Mouse (Mus musculus) midbrain, embryonic 11.5 days (tissue): ENCODE measurements at regions not wholly inside any gene's neighbourhood (a gene's known extent, or its start where the extent isn't known, plus 50 kb on each side); places are given as distances from the start of the nearest gene placed in this dataset.
"Not testable (repeated sequence)": the region's sequence is repeated elsewhere in the genome, so short reads cannot be mapped to it uniquely, and the experiment has no call there.

Experiments
- ATAC-seq: fragments of 200-750 bp; cut with Nextera tagmentation; 2 replicates; pipeline ENCODE4 v1.8.0; 2017; ENCODE audit warnings: moderate TSS enrichment, moderate library complexity; ENCODE audit not compliant: low FRiP score
- DNase-seq: peaks from one replicate; pipeline ENCODE4 v3.0.0; 2015; ENCODE audit warnings: low spot score; ENCODE audit errors: missing footprints
- H3K27ac ChIP-seq: fragments of 300-500 bp; sonication (generic); 2 replicates; pipeline ENCODE4 v1.5.1; 2014; ENCODE audit warnings: low read depth, low read length
- H3K27me3 ChIP-seq: fragments of 300-500 bp; sonication (generic); 2 replicates; pipeline ENCODE4 v1.6.1; 2014; ENCODE audit warnings: mild to moderate bottlenecking, low read length, moderate library complexity, mixed read lengths; ENCODE audit not compliant: control insufficient read depth, insufficient read depth
- H3K36me3 ChIP-seq: fragments of 300-500 bp; sonication (generic); 2 replicates; pipeline ENCODE4 v1.6.1; 2014; ENCODE audit warnings: mild to moderate bottlenecking, low read length, moderate library complexity, mixed read lengths; ENCODE audit not compliant: control insufficient read depth, insufficient read depth
- H3K4me1 ChIP-seq: fragments of 300-500 bp; sonication (generic); 2 replicates; pipeline ENCODE4 v1.6.1; 2014; ENCODE audit warnings: low read length; ENCODE audit not compliant: control insufficient read depth, insufficient read depth
- H3K4me2 ChIP-seq: fragments of 300-500 bp; sonication (generic); 2 replicates; pipeline ENCODE4 v1.6.1; 2014; ENCODE audit warnings: mild to moderate bottlenecking, moderate library complexity
- H3K4me3 ChIP-seq: fragments of 300-500 bp; sonication (generic); 2 replicates; pipeline ENCODE4 v1.5.1; 2014; ENCODE audit warnings: low read depth, low read length
- H3K9ac ChIP-seq: fragments of 300-500 bp; sonication (generic); 2 replicates; pipeline ENCODE4 v1.6.1; 2014; ENCODE audit warnings: low read length
- H3K9me3 ChIP-seq: fragments of 300-500 bp; sonication (generic); 2 replicates; pipeline ENCODE4 v1.6.1; 2016; ENCODE audit warnings: low read length; ENCODE audit not compliant: control insufficient read depth
- WGBS: fragments of 180-500 bp; shearing (Covaris S2); extraction: QIAGEN DNeasy Blood & Tissue Kit; methylation state at CpG from one replicate; pipeline ENCODE4 v1.1.7; 2014; 5-methylcytosine and 5-hydroxymethylcytosine counted together

- DNase-seq (no peak), ATAC-seq (no peak)
- Histone ChIP-seq H3K9ac (no peak overlapping the region), H3K4me1 (no peaks in the 10 kb centered on the region), H3K36me3 (no peaks in the 10 kb centered on the region), H3K4me3 (no peak overlapping the region), H3K27me3 (no peaks in the 10 kb centered on the region), H3K9me3 (no peaks in the 10 kb centered on the region), H3K27ac (no peak overlapping the region), H3K4me2 (no peak overlapping the region)
Measured at GRCm38 (mm10) chr4:4311496-4311895, 234.2 kb upstream of the Sdr16c6 start.

GRCm38 (mm10) chr4:4306922-4307321 is 229.6 kb upstream of the Sdr16c6 start:
- Histone ChIP-seq H3K36me3 (no peaks in the 10 kb centered on the region), H3K4me3 (no peak overlapping the region)

GRCm38 (mm10) chr4:4305740-4306249 is 228.5 kb upstream of the Sdr16c6 start:
- ATAC-seq (no peak), DNase-seq (no peak)
- Histone ChIP-seq H3K27ac (no peak overlapping the region), H3K4me3 (no peak overlapping the region), H3K36me3 (no peaks in the 10 kb centered on the region), H3K9ac (no peak overlapping the region), H3K27me3 (no peaks in the 10 kb centered on the region), H3K4me1 (no peaks in the 10 kb centered on the region), H3K4me2 (no peak overlapping the region), H3K9me3 (no peaks in the 10 kb centered on the region)

More at GRCm38 (mm10) chr4:4306922-4307321, 229.6 kb upstream of the Sdr16c6 start:
- H3K4me1 ChIP-seq: no peaks in the 10 kb centered on the region
- DNase-seq (no peak), ATAC-seq (no peak)
- no peak overlapping the region for H3K4me2 ChIP-seq
- no peak overlapping the region for H3K27ac ChIP-seq
- H3K9ac ChIP-seq: no peak overlapping the region
- no peaks in the 10 kb centered on the region for H3K9me3 ChIP-seq
- no peaks in the 10 kb centered on the region for H3K27me3 ChIP-seq
- WGBS: 83% methylated on average over 3 of the region's 3 CpGs

DNA sequence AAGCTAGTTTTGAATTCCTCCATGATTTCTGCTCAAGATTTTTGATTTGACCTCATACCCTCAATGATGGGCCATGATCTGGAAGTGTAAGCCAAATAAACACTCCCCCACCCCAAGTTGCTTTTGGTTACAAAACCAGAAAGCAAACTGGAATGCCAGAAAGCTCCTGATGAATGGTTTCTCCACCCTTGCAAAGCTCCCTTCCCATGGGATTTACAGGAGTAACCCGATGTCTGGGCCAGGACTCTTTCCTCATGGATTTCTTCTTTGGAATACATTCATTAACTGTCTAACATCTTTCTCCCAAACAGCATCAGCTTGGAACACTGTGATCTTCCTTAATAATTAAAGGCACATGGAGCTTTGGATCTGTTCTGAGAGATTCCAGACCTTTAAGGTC is 227.3 kb upstream of the Sdr16c6 start:
- H3K4me2 ChIP-seq: no peak overlapping the region
- 81% methylated on average over 1 of the region's 1 CpGs for WGBS
- ATAC-seq (no peak), DNase-seq (no peak)
- H3K27ac ChIP-seq: no peak overlapping the region
- H3K9me3 ChIP-seq: no peaks in the 10 kb centered on the region
- H3K4me3 ChIP-seq: no peak overlapping the region
- no peaks in the 10 kb centered on the region for H3K4me1 ChIP-seq
- H3K9ac ChIP-seq: no peak overlapping the region
- no peaks in the 10 kb centered on the region for H3K27me3 ChIP-seq
- H3K36me3 ChIP-seq: no peaks in the 10 kb centered on the region

- no peak for ATAC-seq
- DNase-seq: no peak
- no peak overlapping the region for H3K4me2 ChIP-seq
Measured at GRCm38 (mm10) chr4:4300189-4300879, 223.0 kb upstream of the Sdr16c6 start.

GRCm38 (mm10) chr4:4299631-4300030 is 222.3 kb upstream of the Sdr16c6 start:
- Histone ChIP-seq H3K27me3 (no peaks in the 10 kb centered on the region), H3K9me3 (no peaks in the 10 kb centered on the region), H3K4me1 (no peaks in the 10 kb centered on the region), H3K36me3 (no peaks in the 10 kb centered on the region), H3K27ac (no peak overlapping the region), H3K9ac (no peak overlapping the region), H3K4me2 (no peak overlapping the region), H3K4me3 (no peak overlapping the region)
- 63% methylated on average over 1 of the region's 1 CpGs for WGBS
- no peak for DNase-seq
- peak; percentile 54; the same call in 1 of the 2 replicates for ATAC-seq

More at GRCm38 (mm10) chr4:4300189-4300879, 223.0 kb upstream of the Sdr16c6 start:
- no peak overlapping the region for H3K27ac ChIP-seq
- 85% methylated on average over 10 of the region's 10 CpGs for WGBS
- no peak overlapping the region for H3K4me3 ChIP-seq
- no peaks in the 10 kb centered on the region for H3K9me3 ChIP-seq
- H3K36me3 ChIP-seq: no peaks in the 10 kb centered on the region
- no peaks in the 10 kb centered on the region for H3K27me3 ChIP-seq
- no peak overlapping the region for H3K9ac ChIP-seq
- no peaks in the 10 kb centered on the region for H3K4me1 ChIP-seq

- no peaks in the 10 kb centered on the region for H3K27me3 ChIP-seq
- H3K36me3 ChIP-seq: no peaks in the 10 kb centered on the region
- ATAC-seq (no peak), DNase-seq (no peak)
- no peaks in the 10 kb centered on the region; the same call in 1 of the 2 replicates for H3K9me3 ChIP-seq
- H3K4me3 ChIP-seq: no peak overlapping the region
- no peak overlapping the region for H3K27ac ChIP-seq
- H3K9ac ChIP-seq: no peak overlapping the region
- 83% methylated on average over 2 of the region's 2 CpGs for WGBS
- no peaks in the 10 kb centered on the region for H3K4me1 ChIP-seq
- no peak overlapping the region for H3K4me2 ChIP-seq
Measured at GRCm38 (mm10) chr4:4249601-4250000, 172.3 kb upstream of the Sdr16c6 start.

- no peak for ATAC-seq
- WGBS: 74% methylated on average over 4 of the region's 4 CpGs
Measured at GRCm38 (mm10) chr4:4247669-4248068, 170.3 kb upstream of the Sdr16c6 start.

DNA sequence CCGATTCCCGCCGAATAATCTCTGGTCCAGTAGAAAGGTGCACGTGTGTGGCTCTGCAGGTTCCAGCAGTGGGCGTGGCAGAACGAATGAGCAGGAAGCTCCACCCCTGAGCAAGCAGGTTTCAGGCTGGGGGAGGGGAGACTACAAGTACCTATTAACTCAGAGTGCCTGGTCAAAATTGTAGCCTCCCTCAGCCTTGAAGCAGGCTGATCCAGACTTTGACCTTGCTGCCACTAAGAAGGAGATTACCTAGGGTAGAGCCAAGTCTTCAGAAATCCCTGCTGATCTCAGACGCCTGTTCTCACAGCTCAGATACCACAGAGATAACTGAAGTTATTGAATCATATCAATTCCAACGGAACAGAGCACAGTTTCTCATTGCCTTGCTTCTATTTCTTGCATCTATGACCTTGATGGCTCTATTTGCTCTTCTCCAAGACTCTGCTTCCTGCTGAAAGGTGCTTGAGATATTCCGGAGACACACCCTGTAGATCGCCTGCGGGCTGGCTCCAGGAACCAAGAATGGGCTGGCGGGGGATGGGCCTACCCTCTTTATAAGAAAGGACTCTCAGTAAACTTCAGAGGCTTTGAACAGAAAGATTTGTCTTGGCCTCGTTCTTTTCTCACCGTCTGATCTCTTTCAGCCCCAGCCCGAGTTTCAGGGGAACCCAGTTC is 165.1 kb upstream of the Sdr16c6 start:
- H3K36me3 ChIP-seq, H3K4me2 ChIP-seq, DNase-seq, H3K27me3 ChIP-seq, H3K9me3 ChIP-seq, ATAC-seq, H3K4me1 ChIP-seq, H3K27ac ChIP-seq, H3K9ac ChIP-seq, H3K4me3 ChIP-seq: not testable (repeated sequence)
- 85% methylated on average over 15 of the region's 15 CpGs for WGBS

More at GRCm38 (mm10) chr4:4247669-4248068, 170.3 kb upstream of the Sdr16c6 start:
- DNase-seq: no peak
- Histone ChIP-seq H3K27me3 (no peaks in the 10 kb centered on the region), H3K36me3 (no peaks in the 10 kb centered on the region), H3K9ac (no peak overlapping the region), H3K4me2 (no peak overlapping the region), H3K27ac (no peak overlapping the region), H3K4me3 (no peak overlapping the region), H3K9me3 (no peaks in the 10 kb centered on the region; the same call in 1 of the 2 replicates), H3K4me1 (no peaks in the 10 kb centered on the region)
